Mouse (Mus musculus): ENCODE measurements around the gene Cbr2. TPM values are rescaled to one million over a fixed set of nuclear protein-coding genes. Genes with fewer than 3 reads are reported as not detected.
"Not testable (repeated sequence)": the region's sequence is repeated elsewhere in the genome, so short reads cannot be mapped to it uniquely, and the experiment has no call there.

Cbr2 gene
- polyA plus RNA-seq, 1 experiment from 2014 or later, result 5.9 TPM

GRCm38 (mm10) chr11:120729432-120730050, 2.4 kb downstream of the Cbr2 start:
- not testable (repeated sequence) for H3K9ac ChIP-seq; H3K27ac ChIP-seq; H3K27me3 ChIP-seq; ATAC-seq (ENCODE audit: insufficient number of reproducible peaks, insufficient read depth, low FRiP score, low TSS enrichment); H3K36me3 ChIP-seq; H3K9me3 ChIP-seq
- H3K4me3 ChIP-seq, result peak overlapping the region; percentile 12; the same call in 1 of the 2 replicates
- peak overlapping the region; percentile 39 for H3K4me2 ChIP-seq (replicated peaks)
- 3% methylated on average over 18 of the region's 21 CpGs for WGBS
- peaks cover 27% of the 10 kb centered on the region; the same call in 1 of the 2 replicates for H3K4me1 ChIP-seq

GRCm38 (mm10) chr11:120728530-120729240, 3.2 kb downstream of the Cbr2 start:
- H3K9me3 ChIP-seq, result no peaks in the 10 kb centered on the region
- 0 out of 2 replicates have a peak, but pooled peaks cover 1% of the 10 kb centered on the region for H3K36me3 ChIP-seq
- peaks cover 5% of the 10 kb centered on the region; the same call in 1 of the 2 replicates for H3K27me3 ChIP-seq
- no peak overlapping the region for H3K4me3 ChIP-seq
- no peak overlapping the region for H3K27ac ChIP-seq
- no peak for ATAC-seq (ENCODE audit: insufficient number of reproducible peaks, insufficient read depth, low FRiP score, low TSS enrichment)
- peaks cover 27% of the 10 kb centered on the region; the same call in 1 of the 2 replicates for H3K4me1 ChIP-seq
- H3K4me2 ChIP-seq (replicated peaks), result no peak overlapping the region
- no peak overlapping the region for H3K9ac ChIP-seq
- WGBS, result 77% methylated on average over 11 of the region's 11 CpGs

GRCm38 (mm10) chr11:120727564-120727963, 4.3 kb downstream of the Cbr2 start:
- H3K27ac ChIP-seq, result no peak overlapping the region
- 0 out of 2 replicates have a peak, but pooled peaks cover 6% of the 10 kb centered on the region for H3K36me3 ChIP-seq
- 56% methylated on average over 12 of the region's 12 CpGs for WGBS
- no peak for ATAC-seq (ENCODE audit: insufficient number of reproducible peaks, insufficient read depth, low FRiP score, low TSS enrichment)
- H3K4me2 ChIP-seq (replicated peaks), result 0 out of 2 replicates have a peak overlapping the region, but pooled peaks have one; percentile 81
- H3K4me3 ChIP-seq, result no peak overlapping the region
- no peaks in the 10 kb centered on the region for H3K9me3 ChIP-seq
- peaks cover 5% of the 10 kb centered on the region; the same call in 1 of the 2 replicates for H3K27me3 ChIP-seq
- H3K4me1 ChIP-seq, result peaks cover 25% of the 10 kb centered on the region; the same call in 1 of the 2 replicates
- no peak overlapping the region for H3K9ac ChIP-seq

GRCm38 (mm10) chr11:120727169-120727527, 4.8 kb downstream of the Cbr2 start, which contains the start of gene Dcxr:
Gene Dcxr (minus strand): TSS chr11:120727281.
- ATAC-seq (ENCODE audit: insufficient number of reproducible peaks, insufficient read depth, low FRiP score, low TSS enrichment), result peak; percentile 79
- H3K4me1 ChIP-seq, result peaks cover 23% of the 10 kb centered on the region; the same call in 1 of the 2 replicates
- H3K4me3 ChIP-seq, result peak within 1 kb of the TSS; percentile 56
- no peak within 1 kb of the TSS for H3K27ac ChIP-seq
- peaks cover 8% of the 10 kb centered on the region; the same call in 1 of the 2 replicates for H3K27me3 ChIP-seq
- H3K4me2 ChIP-seq (replicated peaks), result peak within 1 kb of the TSS; percentile 81
- WGBS, result 1% methylated on average over 14 of the region's 14 CpGs
- 0 out of 2 replicates have a peak, but pooled peaks cover 6% of the 10 kb centered on the region for H3K36me3 ChIP-seq
- H3K9ac ChIP-seq, result peak within 1 kb of the TSS; percentile 46
- no peaks in the 10 kb centered on the region for H3K9me3 ChIP-seq

GRCm38 (mm10) chr11:120726243-120727168, 5.4 kb downstream of the Cbr2 start:
- H3K27ac ChIP-seq, result no peak overlapping the region
- 0 out of 2 replicates have a peak, but pooled peaks have one; percentile 2 for ATAC-seq (ENCODE audit: insufficient number of reproducible peaks, insufficient read depth, low FRiP score, low TSS enrichment)
- peaks cover 14% of the 10 kb centered on the region; the same call in 1 of the 2 replicates for H3K27me3 ChIP-seq

GRCm38 (mm10) chr11:120723509-120723908, 8.4 kb downstream of the Cbr2 start:
- ATAC-seq (ENCODE audit: insufficient number of reproducible peaks, insufficient read depth, low FRiP score, low TSS enrichment), result no peak
- Histone ChIP-seq H3K9ac (peak overlapping the region; percentile 29; the same call in 1 of the 2 replicates), H3K27ac (no peak overlapping the region), H3K9me3 (no peaks in the 10 kb centered on the region), H3K4me2 (replicated peaks) (no peak overlapping the region), H3K36me3 (peaks cover 19% of the 10 kb centered on the region), H3K4me1 (peaks cover 17% of the 10 kb centered on the region), H3K4me3 (no peak overlapping the region), H3K27me3 (peaks cover 14% of the 10 kb centered on the region; the same call in 1 of the 2 replicates)
- WGBS, result 86% methylated on average over 7 of the region's 7 CpGs

More at GRCm38 (mm10) chr11:120726243-120727168, 5.4 kb downstream of the Cbr2 start:
- 0 out of 2 replicates have a peak, but pooled peaks cover 6% of the 10 kb centered on the region for H3K36me3 ChIP-seq
- H3K4me2 ChIP-seq (replicated peaks), result peak overlapping the region; percentile 81
- WGBS, result 20% methylated on average over 34 of the region's 36 CpGs
- H3K4me1 ChIP-seq, result peaks cover 21% of the 10 kb centered on the region; the same call in 1 of the 2 replicates
- peak overlapping the region; percentile 56 for H3K4me3 ChIP-seq
- H3K9me3 ChIP-seq, result no peaks in the 10 kb centered on the region
- peak overlapping the region; percentile 46 for H3K9ac ChIP-seq

GRCm38 (mm10) chr11:120722761-120723382, 9.0 kb downstream of the Cbr2 start:
- no peak overlapping the region for H3K4me3 ChIP-seq
- H3K4me1 ChIP-seq, result peaks cover 17% of the 10 kb centered on the region
- no peak overlapping the region for H3K4me2 ChIP-seq (replicated peaks)
- H3K36me3 ChIP-seq, result peaks cover 26% of the 10 kb centered on the region
- WGBS, result 87% methylated on average over 11 of the region's 11 CpGs
- H3K9me3 ChIP-seq, result no peaks in the 10 kb centered on the region
- ATAC-seq (ENCODE audit: insufficient number of reproducible peaks, insufficient read depth, low FRiP score, low TSS enrichment), result no peak
- peaks cover 14% of the 10 kb centered on the region; the same call in 1 of the 2 replicates for H3K27me3 ChIP-seq
- H3K27ac ChIP-seq, result no peak overlapping the region
- no peak overlapping the region for H3K9ac ChIP-seq

GRCm38 (mm10) chr11:120722067-120722630, 9.8 kb downstream of the Cbr2 start:
- Histone ChIP-seq H3K9me3 (no peaks in the 10 kb centered on the region), H3K4me1 (peaks cover 17% of the 10 kb centered on the region), H3K27ac (no peak overlapping the region), H3K4me3 (peak overlapping the region; percentile 67), H3K4me2 (replicated peaks) (peak overlapping the region; percentile 93), H3K27me3 (peaks cover 14% of the 10 kb centered on the region; the same call in 1 of the 2 replicates), H3K36me3 (peaks cover 33% of the 10 kb centered on the region), H3K9ac (peak overlapping the region; percentile 86)
- WGBS, result 18% methylated on average over 21 of the region's 21 CpGs
- no peak for ATAC-seq (ENCODE audit: insufficient number of reproducible peaks, insufficient read depth, low FRiP score, low TSS enrichment)

GRCm38 (mm10) chr11:120721124-120722066, 10.5 kb downstream of the Cbr2 start, which contains the start of gene Rac3:
Gene Rac3 (plus strand): TSS chr11:120721470.
- H3K27me3 ChIP-seq, result peaks cover 14% of the 10 kb centered on the region; the same call in 1 of the 2 replicates
- WGBS, result 1% methylated on average over 89 of the region's 90 CpGs
- ATAC-seq (ENCODE audit: insufficient number of reproducible peaks, insufficient read depth, low FRiP score, low TSS enrichment), result peak; percentile 76
- no peak within 1 kb of the TSS for H3K27ac ChIP-seq
- peaks cover 38% of the 10 kb centered on the region for H3K36me3 ChIP-seq
- H3K4me3 ChIP-seq, result peak within 1 kb of the TSS; percentile 67
- peaks cover 13% of the 10 kb centered on the region for H3K4me1 ChIP-seq
- peak within 1 kb of the TSS; percentile 93 for H3K4me2 ChIP-seq (replicated peaks)
- peak within 1 kb of the TSS; percentile 86 for H3K9ac ChIP-seq
- no peaks in the 10 kb centered on the region for H3K9me3 ChIP-seq
